ENCODE assay signal across 9 mouse cellular contexts in genomic region chr15:32730839-32731238, GRCm38 (mm10).
A peak's percentile ranks its signal among the peaks of the same experiment; 100 is the strongest.
DNase-seq lines count a peak whose midpoint lies in the region; ATAC-seq lines count a peak whose summit lies in the region.
"Had no signal": no experiment of that assay in that cellular context is flagged by ENCODE, and none has a peak within 500 bp of the region (broad histone marks: within the 10 kb centered on the region; RNA-seq: fewer than 3 reads in every experiment).

No protein-coding gene starts in this region.

- H3K36me3 ChIP-seq in hindbrain, embryonic 15.5 days = no peaks in the 10 kb centered on the region
- H3K36me3 ChIP-seq in intestine, embryonic 15.5 days = no peaks in the 10 kb centered on the region
- H3K36me3 ChIP-seq: G1E had no signal

- no peak overlapping the region for H3K9ac ChIP-seq in hindbrain, embryonic 15.5 days
- no peak overlapping the region for H3K9ac ChIP-seq in intestine, embryonic 15.5 days

- H3K27ac ChIP-seq in hindbrain, embryonic 15.5 days (replicated peaks) = no peak overlapping the region
- no peak overlapping the region for H3K27ac ChIP-seq in intestine, embryonic 15.5 days

- 30% methylated on average over 3 of the region's 3 CpGs for WGBS in hindbrain, embryonic 15.5 days
- 32% methylated on average over 3 of the region's 3 CpGs for WGBS in intestine, embryonic 15.5 days

- intact Hi-C loops in heart, postnatal 10 days (cut with DNase I) = no loop called here
- intact Hi-C loops in left cerebral cortex, postnatal 4 days (cut with DNase I) = loop anchor here (10.0 kb wide), 1 partner anchor 1116 kb away; no protein-coding TSS in a partner anchor

- H3K9me3 ChIP-seq in hindbrain, embryonic 15.5 days = no peaks in the 10 kb centered on the region
- H3K9me3 ChIP-seq in intestine, embryonic 15.5 days = no peaks in the 10 kb centered on the region
- H3K9me3 ChIP-seq: G1E had no signal

- H3K4me1 ChIP-seq in hindbrain, embryonic 15.5 days (replicated peaks) = no peaks in the 10 kb centered on the region
- H3K4me1 ChIP-seq in intestine, embryonic 15.5 days (replicated peaks) = no peaks in the 10 kb centered on the region

- peak; percentile 68; the same call in 1 of the 2 replicates for ATAC-seq in hindbrain, embryonic 15.5 days (ENCODE audit: low FRiP score, low read depth)
- no peak for ATAC-seq in intestine, embryonic 15.5 days

- no peak overlapping the region for H3K4me2 ChIP-seq in hindbrain, embryonic 15.5 days
- H3K4me2 ChIP-seq in intestine, embryonic 15.5 days (replicated peaks) = no peak overlapping the region

- no peak overlapping the region for H3K4me3 ChIP-seq in hindbrain, embryonic 15.5 days
- H3K4me3 ChIP-seq in intestine, embryonic 15.5 days (replicated peaks) = no peak overlapping the region

- DNase-seq in heart, postnatal 10 days = peak; percentile 21 to 46
- DNase-seq in heart, adult 9 months (ENCODE audit: low spot score in 2 of 2) = no peak
- peak; percentile 21 for DNase-seq in ZHBTc4 (ENCODE audit: low read depth, low spot score)
- peak; percentile 63 for DNase-seq in embryo, embryonic 11 days
- DNase-seq in left cerebral cortex, postnatal 4 days = peak; percentile 36
- DNase-seq in right cerebral cortex, postnatal 14 days = peak; percentile 44

- no peaks in the 10 kb centered on the region for H3K27me3 ChIP-seq in hindbrain, embryonic 15.5 days
- no peaks in the 10 kb centered on the region for H3K27me3 ChIP-seq in intestine, embryonic 15.5 days (replicated peaks)

Comparison
In these comparisons a context has a peak if more than half of its experiments do, and no peak if none do; other contexts are left out.
1. DNase-seq: peak in heart, postnatal 10 days (2 of 2), ZHBTc4 (single experiment), embryo, embryonic 11 days (single experiment), left cerebral cortex, postnatal 4 days (single experiment) and right cerebral cortex, postnatal 14 days (single experiment); none in heart, adult 9 months (0 of 2).